Mouse (Mus musculus): Measurements from ENCODE around the gene Cdipt. TPM values are rescaled to one million over a fixed set of nuclear protein-coding genes. Genes with fewer than 3 reads are reported as not detected.

Gene Cdipt
- total RNA-seq, 2 experiments from 2014 or later: 38.3 to 39.9 TPM

DNA sequence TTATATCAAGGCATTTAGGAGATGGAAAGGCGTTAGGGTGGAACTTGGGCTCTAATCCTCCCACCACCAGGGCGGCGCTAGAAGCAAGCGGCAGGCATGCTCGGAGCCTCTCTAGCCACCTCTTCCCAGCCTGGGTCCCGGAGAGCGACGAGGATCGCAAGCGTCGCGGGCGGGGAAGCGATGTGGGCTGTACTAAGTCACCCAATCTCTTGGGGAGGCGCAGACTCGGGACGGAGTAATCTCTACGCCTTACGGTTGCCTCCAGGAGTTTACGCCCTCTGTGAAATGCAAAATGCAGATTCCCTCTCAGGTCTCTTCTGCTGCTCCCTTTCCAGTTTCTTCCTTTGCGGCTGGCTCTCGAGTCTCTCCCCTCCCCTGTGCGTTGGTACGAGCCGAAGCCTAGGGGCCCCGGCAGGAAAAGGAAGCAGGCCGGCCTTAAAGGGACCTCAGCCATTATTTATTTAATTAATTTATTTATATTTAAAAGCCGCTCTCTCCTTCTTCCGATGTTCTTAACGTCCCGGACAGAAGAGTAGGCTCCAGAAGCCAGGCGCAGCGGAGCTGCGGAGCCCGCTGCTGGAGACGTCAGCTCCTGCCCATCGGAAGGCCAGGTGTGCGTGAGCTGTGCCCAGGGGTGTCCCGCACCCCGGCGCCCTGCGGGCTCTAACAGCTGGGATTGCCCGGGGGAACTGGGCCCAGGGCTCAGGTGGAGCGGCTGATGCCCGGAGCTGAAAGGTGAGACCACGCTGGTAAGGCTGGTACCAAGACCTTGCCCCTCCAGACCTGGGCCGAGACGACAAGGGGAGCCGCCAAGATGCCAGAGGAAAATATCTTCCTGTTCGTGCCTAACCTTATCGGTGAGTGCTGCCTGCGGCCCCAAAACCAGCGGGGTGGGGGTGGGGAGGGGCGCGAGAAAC lies 494 bp downstream of the Cdipt start, which contains the start of gene Cdiptos:
TSS of gene Cdiptos (minus strand) at position 149 of the 917 bp plus-strand sequence.
- DNase-seq: peak; percentile 98

DNA sequence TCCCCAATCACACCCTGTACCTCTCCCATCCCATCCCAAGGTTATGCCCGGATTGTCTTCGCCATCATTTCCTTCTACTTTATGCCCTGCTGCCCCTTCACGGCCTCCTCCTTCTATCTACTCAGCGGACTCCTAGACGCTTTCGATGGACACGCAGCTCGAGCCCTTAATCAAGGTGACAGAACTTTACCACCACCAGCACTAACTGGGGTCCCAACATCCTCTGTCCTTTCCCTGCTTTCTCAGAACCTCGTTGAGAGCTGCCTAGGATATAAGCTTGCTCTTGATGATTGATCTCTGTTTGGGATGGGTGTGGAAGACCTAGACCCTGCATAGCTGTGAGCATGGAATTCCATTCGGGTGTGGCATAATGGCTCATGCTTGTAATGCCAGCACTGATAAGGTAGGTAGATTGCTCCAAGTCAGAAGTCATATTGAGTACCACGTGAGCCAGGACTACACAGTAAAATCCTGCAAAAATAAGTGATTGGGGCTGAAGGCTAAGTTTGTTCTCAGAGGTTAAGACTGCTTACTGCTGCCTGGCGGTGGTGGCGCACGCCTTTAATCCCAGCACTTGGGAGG lies 1.3 kb downstream of the Cdipt start:
- no peak for DNase-seq

DNA sequence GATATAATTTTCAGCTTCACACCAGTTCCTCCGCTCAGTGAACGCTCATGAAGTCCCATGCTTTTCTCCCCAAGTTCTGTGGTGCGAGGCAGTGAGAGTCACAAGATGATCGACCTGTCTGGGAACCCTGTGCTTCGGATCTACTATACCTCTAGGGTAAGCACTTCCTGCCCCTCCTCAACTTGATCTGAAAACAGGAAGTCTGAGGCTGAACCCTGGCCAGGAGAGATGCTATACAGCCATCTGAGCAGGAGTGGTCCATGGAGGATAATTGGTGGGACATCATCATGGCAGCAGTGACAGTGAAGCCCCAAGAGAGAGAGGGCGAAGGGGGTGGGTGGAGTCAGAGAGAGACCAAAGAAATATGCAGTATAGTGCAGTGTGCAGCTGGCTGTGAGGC lies 3.1 kb downstream of the Cdipt start:
- DNase-seq: no peak

DNA sequence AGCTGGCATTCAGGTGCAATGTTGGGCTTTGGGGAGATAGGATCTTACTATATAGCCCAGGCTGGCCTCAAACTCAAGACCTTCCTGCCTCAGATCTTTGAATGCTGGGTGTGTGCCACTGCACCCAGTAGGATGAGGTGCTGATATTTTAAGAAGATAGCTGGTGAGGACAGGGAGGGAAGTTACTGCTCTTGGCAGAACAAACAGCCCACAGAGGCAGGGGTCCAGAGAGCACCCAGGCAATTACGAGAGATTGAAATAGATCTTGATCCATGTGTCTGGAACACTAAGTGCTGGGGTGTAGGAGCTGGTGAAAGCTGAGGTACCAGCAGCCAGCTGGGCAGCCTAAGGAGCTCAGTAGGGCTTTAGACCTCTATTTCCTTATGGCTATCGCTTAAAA lies 5.9 kb downstream of the Cdipt start:
- DNase-seq: no peak

DNA sequence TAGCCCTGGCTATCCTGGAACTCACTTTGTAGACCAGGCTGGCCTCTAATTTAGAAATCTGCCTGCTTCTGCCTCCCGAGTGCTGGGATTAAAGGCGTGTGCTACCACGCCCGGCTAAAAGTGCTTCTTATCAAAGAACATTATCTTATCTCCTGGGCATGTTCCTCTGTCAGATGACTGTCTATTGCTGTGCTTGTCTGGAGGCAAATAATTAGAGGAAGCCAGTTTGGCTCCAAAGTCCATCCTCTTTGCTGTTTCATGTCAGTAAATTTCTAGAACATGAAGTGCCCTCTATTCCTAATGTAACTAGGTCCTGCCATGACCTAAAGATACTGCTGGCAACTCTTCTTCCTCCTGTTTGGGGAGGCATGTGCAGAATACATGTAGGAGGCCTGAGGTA lies 6.3 kb downstream of the Cdipt start:
- no peak for DNase-seq

DNA sequence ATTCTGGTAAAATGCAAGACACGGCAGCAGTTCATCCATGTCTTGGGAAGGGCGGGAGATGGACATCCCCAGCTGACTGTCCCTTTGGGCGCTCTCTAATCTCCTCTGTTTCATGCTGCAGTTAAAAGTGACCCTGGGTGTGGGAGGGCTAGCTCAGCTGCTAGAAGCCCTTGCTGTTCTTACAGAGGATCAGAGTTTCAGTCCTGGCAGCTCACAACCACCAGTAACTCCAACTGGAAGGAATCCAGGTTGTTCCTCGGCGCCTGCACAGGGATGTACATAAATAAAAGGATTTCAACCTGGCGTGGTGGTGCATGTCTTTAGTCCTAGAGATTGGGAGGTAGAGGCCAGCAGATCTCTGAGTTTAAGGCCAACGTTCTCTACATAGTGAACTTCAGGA lies 7.4 kb downstream of the Cdipt start:
- no peak for DNase-seq

DNA sequence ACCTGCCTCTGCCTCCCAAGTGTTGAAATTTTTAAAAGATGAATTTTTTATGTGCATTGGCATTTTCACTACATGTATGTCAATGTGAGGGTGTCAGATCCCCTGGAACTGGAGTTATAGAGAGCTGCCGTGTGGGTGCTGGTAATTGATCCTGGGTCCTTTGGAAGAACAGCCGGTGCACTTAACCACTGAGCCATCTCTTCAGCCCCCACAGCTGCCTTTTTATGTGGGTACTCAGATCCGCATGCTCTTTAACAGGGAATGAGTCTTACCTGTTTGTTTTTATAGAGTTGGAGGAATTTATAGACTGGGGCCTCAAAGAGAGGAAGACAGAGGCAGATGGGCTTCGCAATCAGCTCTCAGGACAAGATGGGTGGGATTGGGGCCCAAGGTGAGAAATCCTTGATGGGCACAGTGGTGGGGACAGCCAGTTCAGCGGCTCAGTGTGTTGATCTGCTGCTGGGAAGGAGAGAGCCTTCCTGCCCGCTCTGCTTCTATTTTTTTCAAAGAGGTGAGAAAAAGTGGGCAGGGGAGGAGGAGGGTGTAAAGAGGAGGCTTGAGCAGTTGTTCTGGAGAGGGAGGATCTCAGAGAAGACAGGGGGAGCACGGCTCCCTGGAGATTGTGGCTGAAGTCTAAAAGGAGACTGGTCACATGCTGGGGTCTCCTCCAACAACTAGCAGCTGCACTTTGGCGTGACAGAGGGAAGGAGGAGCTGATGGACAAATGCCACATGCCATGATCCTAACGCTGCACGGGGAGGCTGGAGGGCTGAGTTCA lies 9.1 kb downstream of the Cdipt start:
- no peak for DNase-seq

DNA sequence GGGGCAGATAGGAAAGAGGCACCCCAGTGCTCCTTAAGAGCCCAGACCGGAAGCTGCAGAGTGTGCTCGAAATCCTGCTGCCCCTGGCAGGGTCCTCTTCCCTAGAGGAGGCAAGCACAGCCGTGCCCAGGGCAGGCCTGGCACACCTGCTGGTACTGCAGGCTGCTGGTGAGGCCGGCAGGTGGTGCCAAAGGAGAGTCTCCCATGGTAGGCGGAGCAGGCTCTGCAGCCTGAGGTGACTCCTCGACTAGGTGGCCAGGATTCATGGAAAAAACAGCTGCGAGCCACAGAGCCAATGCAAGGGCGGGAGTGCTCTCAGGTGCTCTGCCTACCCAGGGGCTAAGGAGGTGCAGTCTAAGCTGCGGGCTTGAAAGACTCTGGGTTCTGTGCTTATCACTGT lies 10.6 kb downstream of the Cdipt start:
- DNase-seq: peak; percentile 48

DNA sequence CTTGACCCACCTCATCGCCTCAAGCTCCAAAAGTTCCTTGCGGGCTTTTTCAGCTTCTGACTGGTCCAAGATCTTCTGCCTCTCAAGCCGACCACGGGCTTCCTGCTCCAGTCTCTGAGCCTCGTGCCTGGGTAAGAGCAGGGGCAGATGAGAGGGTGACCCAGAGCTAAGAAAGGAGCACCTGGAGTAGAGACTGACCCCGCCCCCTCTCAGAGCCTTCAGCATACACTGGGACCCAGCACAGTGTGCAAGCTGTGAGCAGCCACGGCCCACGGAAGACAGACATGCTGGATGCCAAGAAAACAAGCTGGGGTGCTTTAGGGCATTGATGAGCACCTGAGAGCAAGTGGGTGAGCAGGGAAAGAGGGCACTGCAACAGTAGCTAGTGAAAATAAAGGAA lies 13.1 kb downstream of the Cdipt start:
- no peak for DNase-seq

DNA sequence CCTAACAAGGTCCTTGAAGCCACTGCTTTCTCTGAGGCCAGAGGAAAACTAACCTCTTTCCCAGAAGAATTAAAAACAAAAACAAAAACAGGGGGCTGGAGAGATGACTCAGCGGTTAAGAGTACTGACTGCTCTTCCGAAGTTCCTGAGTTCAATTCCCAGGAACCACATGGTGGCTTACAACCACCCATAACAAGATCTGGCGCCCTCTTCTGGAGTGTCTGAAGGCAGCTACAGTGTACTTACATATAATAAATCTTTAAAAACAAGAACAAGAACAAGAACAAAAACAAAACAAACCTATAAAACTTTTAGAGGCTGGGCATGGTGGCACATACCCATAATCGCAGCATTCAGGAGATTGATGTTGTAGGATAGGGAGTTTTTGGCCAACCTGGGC lies 20.7 kb downstream of the Cdipt start:
- DNase-seq: no peak

DNA sequence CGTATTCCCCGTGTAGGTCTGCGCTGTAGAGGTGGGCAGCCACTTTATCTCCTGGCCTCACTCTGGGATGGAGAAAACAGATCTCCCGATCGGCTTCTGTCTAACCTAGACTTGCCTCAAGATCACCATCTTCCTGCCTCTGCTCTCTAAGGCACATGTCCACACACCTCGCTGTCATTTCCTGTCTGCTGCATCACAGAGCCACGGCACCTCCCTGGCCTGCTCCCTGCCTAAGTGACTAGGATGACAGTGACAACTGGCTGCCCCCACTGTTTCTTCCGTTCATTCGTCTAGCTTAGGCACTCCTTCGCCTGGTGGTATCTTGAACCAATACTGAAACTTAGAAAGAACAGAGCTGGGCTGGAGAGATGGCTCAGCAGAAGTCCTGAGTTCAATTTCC lies 23.9 kb downstream of the Cdipt start:
- no peak for DNase-seq

DNA sequence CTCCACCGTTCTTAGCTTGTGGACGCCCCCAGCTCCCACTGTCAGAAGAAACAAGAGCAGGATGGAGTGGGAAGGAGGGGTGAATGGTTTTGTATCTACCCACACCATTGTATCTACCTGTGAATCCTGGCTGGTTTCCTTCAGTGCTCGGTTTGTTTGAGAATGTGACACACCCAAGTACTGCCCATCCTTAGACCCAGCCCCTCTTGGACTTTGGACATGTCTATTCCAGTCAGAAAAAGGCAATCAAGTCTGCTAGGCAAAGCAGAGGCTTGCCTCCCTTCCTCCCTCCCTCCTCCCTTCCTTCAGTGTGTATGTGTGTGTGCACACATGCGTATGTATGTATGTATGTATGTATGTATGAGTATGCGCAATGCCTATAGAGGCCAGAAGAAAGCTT lies 27.9 kb downstream of the Cdipt start:
- no peak for DNase-seq

DNA sequence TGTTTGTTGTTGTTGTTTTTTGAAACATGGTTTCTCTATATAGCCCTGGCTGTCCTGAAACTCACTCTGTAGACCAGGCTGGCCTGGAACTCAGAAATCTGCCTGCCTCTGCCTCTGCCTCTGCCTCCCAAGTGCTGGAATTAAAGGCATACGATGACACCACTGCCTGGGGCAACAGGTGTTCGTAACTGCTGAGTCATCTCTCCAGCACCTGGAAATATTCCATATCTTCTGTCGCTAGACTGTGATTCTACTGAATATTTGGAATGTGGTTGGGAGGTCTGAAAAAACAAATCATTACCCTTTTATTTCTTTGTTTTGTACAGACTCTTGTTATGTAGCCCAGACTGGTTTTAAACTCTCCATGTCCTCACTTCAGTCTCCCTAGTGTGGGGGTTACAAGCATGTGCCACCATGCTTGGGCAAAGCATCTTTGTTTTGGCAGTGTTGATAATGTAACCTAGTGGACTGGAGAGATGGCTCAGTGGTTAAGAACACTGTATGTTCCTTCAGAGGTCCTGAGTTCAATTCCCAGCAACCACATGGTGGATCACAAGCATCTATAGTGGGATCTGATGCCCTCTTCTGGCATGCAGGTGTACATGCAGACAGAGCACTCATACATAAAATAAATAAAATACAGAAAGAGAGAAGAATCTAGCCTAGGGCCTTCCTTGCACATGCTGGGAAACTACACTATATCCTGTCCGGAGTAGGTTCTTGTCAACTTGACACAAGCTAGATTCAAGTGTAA lies 28.6 kb downstream of the Cdipt start:
- DNase-seq: no peak

DNA sequence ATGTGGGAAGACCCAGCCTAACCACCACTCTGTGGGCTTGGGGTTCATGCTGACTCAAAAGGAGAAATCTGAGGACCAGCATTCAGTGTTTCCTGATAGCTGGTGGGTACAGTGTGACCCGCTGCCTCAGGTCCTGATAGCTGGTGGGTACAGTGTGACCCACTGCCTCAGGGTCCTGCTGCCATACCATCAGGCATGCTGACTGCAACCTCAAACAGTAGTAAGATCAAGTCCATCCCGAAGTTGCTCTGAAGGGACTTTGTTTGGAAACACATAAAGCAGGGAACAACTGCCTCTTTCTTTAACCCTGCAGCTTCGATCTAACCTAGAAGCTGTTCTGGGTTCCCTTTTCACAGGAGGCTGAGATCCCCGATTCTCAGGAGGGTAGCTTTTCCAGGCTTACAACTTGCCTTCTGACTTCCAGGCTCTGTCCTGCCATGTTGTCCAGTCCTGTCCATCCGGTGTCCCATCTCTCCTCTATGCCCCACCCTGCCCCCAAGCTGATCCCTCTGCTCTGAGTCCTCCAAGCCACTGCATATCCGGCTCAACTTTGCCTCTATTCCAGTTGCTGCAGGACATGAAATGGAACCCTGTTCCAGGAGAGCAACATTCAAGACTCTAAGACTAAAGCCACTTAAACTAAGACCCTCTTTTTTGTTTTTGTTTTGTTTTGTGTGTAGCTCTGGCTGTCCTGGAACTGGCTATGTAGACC lies 31.8 kb downstream of the Cdipt start:
- no peak for DNase-seq

DNA sequence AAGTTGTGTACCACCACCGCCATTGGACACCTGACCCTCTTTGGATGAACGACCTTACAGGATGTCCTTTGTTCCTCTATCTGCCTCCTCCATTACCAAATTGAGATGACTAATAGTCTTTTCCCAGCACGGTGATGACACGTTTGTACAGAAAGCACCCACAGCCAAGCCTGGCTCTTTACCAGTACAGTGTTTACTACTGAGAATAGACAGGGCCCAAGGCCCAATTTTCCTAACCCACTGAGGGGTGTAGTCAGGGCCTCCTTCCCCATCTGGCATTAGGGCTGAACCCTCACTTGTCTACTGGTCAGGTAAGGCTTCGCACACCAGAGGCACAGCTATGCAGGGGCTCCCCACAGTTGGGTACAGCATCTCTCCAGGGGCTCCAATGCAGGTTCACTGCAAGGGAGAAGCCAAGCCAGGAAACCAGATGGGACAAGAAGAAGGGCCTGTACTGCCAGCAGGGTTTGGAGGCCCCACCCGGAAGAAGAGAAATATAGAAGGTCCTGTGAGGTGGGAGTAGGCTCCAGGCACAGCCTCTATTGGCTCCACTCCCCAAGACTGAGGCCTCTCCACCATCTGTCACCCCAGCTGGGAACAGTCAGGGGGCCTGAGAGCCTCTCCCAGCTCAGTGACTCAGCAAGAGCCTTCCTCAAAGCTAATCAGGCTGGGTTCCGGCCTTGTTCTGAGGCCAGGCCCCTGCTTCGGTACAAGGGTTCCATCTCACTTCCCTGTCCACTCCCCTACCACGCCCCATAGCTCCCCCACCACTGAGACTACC lies 32.7 kb downstream of the Cdipt start:
- peak; percentile 42 for DNase-seq

DNA sequence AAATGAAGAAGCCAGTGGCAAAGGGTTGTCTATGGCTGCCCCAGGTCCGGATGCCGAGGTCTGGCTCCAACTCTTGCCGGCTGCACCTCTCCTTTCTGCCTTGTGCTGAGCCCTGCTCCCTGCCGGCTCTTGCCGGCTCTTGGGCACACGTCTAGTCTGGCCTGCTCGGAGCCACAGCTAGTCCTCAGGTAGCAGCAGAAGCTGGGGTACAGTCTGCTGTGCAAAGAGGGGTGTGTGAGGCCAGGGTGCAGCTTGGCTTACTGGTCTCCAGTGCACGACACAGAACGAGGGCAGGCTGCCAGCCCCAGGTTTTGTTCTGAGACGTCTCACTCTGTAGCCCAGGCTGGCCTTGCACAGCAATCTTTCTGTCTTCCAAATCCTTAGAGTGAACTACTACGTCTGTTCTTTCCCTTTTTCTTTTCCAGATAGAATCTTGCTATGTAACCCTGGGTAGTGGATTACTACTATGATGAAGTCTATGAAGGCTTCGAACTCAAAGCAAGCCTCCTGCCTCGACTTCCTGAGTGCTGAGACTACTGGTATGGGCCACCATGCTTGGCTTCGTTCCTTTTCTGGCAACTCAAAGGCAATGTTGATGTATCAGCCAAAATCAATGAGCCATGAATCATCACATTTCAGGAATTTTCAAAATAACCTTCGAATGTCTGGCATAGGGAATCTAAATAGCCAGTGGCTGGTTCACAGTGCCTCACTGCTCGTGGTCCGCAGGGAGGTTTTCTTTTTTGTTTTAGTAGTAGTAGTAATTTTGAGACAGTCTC lies 33.8 kb downstream of the Cdipt start:
- DNase-seq: no peak

DNA sequence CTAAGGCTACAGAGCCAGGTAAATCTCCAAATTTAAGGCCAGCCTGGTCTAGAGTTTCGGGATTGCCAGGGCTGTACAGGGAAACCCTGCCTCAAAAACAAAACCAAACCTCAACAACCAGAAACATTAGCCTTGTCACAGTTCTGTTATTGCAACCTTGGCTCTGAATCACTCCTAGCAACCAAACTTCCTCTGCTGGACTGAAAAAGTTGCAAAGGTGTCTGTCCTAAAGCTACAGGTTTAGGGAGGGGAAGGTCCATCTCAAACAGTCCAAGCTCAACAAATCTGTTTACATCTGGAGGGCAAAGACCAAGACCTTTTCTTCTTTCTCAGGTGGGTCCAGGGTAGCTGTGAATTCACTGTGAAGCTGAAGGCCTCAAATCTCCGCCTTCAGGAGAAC lies 35.3 kb downstream of the Cdipt start:
- DNase-seq: no peak

DNA sequence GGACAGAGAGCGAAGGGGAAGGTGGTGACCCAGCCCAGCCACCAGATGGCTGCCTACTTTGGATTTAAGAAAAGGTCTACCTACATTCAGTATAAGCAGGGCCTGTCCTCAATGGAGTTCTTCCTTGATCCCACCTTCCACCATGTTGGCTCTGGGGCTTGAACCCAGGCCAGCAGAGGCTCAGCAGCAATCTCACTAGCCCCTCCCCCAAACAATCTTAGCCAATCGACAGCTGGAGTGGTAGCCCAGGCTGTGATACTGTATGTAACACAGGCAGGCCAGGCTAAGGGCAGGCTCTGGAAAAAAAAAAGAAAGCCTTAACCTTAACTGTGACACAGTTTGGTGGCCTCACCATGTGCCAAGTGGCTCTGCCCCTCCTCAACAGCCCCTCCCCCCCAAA lies 36.0 kb downstream of the Cdipt start:
- DNase-seq: no peak

DNA sequence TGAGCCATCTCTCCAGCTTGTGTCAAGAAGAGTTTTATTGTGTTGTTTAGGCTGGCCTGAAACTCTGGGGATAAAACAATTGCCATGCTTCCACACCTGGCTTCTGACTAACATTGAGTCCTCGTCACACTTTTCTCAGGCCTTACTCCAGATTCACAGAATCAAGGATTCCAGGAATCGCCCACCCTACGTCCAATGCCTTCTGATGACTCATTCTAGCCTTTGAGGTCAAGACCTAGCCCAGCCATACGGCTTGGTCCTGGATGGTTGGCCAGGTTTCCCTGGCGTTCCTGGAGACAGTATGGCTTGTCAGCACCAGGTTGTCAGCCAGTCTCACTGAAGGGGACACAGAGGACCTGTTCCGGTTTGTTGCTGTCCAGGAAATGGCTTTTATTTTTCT lies 36.7 kb downstream of the Cdipt start:
- DNase-seq: no peak

DNA sequence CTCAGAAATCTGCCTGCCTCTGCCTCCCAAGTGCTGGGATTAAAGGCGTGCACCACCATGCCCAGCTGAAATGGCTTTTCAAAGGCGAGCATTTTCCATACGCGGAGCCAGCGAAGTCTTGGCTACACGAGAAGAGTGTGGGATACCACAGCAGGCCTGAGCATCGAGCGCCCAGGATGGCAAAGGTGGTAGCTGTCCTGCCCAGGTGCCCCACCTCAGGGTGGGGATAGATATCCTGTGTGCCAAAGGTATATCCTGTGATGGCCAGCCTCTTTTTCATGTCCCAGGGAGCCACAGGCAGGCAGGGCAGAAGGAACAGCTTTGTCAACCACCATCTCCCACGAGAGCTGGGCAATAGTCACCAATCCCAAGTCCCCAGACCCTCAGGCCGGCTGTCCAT lies 37.1 kb downstream of the Cdipt start:
- no peak for DNase-seq
